ENCODE assay signal across 8 mouse cellular contexts in genomic region chr9:62817099-62817571, GRCm38 (mm10). TPM values are rescaled to one million over a fixed set of nuclear protein-coding genes. Genes with fewer than 3 reads are reported as not detected.
DNase-seq lines count a peak whose midpoint lies in the region; ATAC-seq lines count a peak whose summit lies in the region.

No protein-coding gene starts in this region.

- no peaks in the 10 kb centered on the region for H3K27me3 ChIP-seq in heart, embryonic 11.5 days (ENCODE audit: control insufficient read depth, insufficient read depth, low read length)
- H3K27me3 ChIP-seq in midbrain, embryonic 16.5 days (ENCODE audit: control insufficient read depth, insufficient read depth, low read depth, low read length), result no peaks in the 10 kb centered on the region

- DNase-seq in gastrocnemius, adult 18-20 months (ENCODE audit: low spot score), result peak; percentile 42
- DNase-seq in gastrocnemius, postnatal 14 days, result no peak
- DNase-seq in right cerebral cortex, adult 18-20 months, result peak; percentile 47
- DNase-seq in right cerebral cortex, postnatal 25 days, result no peak
- peak; percentile 35 for DNase-seq in right cerebral cortex, postnatal 4 days
- no peak for DNase-seq in liver

- no peak overlapping the region for H3K4me3 ChIP-seq in heart, embryonic 11.5 days (ENCODE audit: low read depth, low read length)
- H3K4me3 ChIP-seq in midbrain, embryonic 16.5 days (ENCODE audit: low read depth, low read length), result no peak overlapping the region

- H3K9me3 ChIP-seq in heart, embryonic 11.5 days (replicated peaks; ENCODE audit: control insufficient read depth, low read length), result no peaks in the 10 kb centered on the region
- no peaks in the 10 kb centered on the region for H3K9me3 ChIP-seq in midbrain, embryonic 16.5 days (replicated peaks; ENCODE audit: control insufficient read depth, low read length, poor library complexity, severe bottlenecking)

- intact Hi-C loops in gastrocnemius, postnatal 14 days (cut with DNase I; ENCODE audit: low total_unique reads), result no loop called here

- no peak overlapping the region for H3K9ac ChIP-seq in heart, embryonic 11.5 days (ENCODE audit: low read depth, low read length)
- H3K9ac ChIP-seq in midbrain, embryonic 16.5 days (ENCODE audit: low read depth, low read length), result no peak overlapping the region

- no peak overlapping the region for H3K27ac ChIP-seq in heart, embryonic 11.5 days (ENCODE audit: low read depth, low read length)
- H3K27ac ChIP-seq in midbrain, embryonic 16.5 days (ENCODE audit: low read length), result no peak overlapping the region

- no peaks in the 10 kb centered on the region for H3K36me3 ChIP-seq in heart, embryonic 11.5 days (ENCODE audit: control insufficient read depth, insufficient read depth, low read length)
- no peaks in the 10 kb centered on the region for H3K36me3 ChIP-seq in midbrain, embryonic 16.5 days (ENCODE audit: control insufficient read depth, insufficient read depth, low read length)

- no peak; the same call in 1 of the 2 replicates for ATAC-seq in heart, embryonic 11.5 days (replicated peaks; ENCODE audit: insufficient number of reproducible peaks, low FRiP score, low TSS enrichment)
- ATAC-seq in midbrain, embryonic 16.5 days, result no peak

- H3K4me1 ChIP-seq in heart, embryonic 11.5 days (ENCODE audit: control insufficient read depth, insufficient read depth, low read length), result peaks cover 4% of the 10 kb centered on the region; the same call in 1 of the 2 replicates
- H3K4me1 ChIP-seq in midbrain, embryonic 16.5 days (ENCODE audit: control insufficient read depth, insufficient read depth, low read length), result peaks cover 5% of the 10 kb centered on the region

- WGBS in heart, embryonic 11.5 days (ENCODE audit: insufficient replicate concordance), result 53% methylated on average over 12 of the region's 12 CpGs
- WGBS in midbrain, embryonic 16.5 days, result 56% methylated on average over 12 of the region's 12 CpGs

- 0 out of 2 replicates have a peak overlapping the region, but pooled peaks have one; percentile 9 for H3K4me2 ChIP-seq in heart, embryonic 11.5 days
- no peak overlapping the region for H3K4me2 ChIP-seq in midbrain, embryonic 16.5 days (ENCODE audit: low read length)

RNA-seq across cellular contexts. Expression of gene Fem1b, which starts 5.4 kb away (rescaled TPM):
- total RNA-seq in gastrocnemius, adult 18-20 months (2021), result 10 to 100 TPM; 11.4 to 12.5 TPM
- total RNA-seq in gastrocnemius, postnatal 14 days (2021), result 10 to 100 TPM; 15.9 to 19.0 TPM
- 22.1 and 25.0 TPM in 2 replicates for polyA plus RNA-seq in heart, embryonic 11.5 days (2014; fragmentation: Nextera tagmentation; extraction: Ambion mirVana)
- 64.5 and 69.3 TPM in 2 replicates for polyA plus RNA-seq in midbrain, embryonic 16.5 days (2015; fragmentation: Nextera tagmentation; extraction: Ambion mirVana)

RNA-seq across cellular contexts. Expression of gene Cln6, which starts 21.4 kb away (rescaled TPM):
- 10 to 100 TPM; 18.9 to 20.1 TPM for total RNA-seq in gastrocnemius, adult 18-20 months (2021)
- 10 to 100 TPM; 10.3 to 10.6 TPM for total RNA-seq in gastrocnemius, postnatal 14 days (2021)
- polyA plus RNA-seq in heart, embryonic 11.5 days (2014; fragmentation: Nextera tagmentation; extraction: Ambion mirVana), result 17.9 and 21.0 TPM in 2 replicates
- 4.1 and 5.1 TPM in 2 replicates for polyA plus RNA-seq in midbrain, embryonic 16.5 days (2015; fragmentation: Nextera tagmentation; extraction: Ambion mirVana)

RNA-seq across cellular contexts. Expression of gene Calml4, which starts 40.7 kb away (rescaled TPM):
- total RNA-seq in gastrocnemius, adult 18-20 months (2021), result 1 to 10 TPM; 1.2 to 1.3 TPM
- total RNA-seq in gastrocnemius, postnatal 14 days (2021), result 1 to 10 TPM; 1.8 to 3.4 TPM
- 0.24 and 0.79 TPM in 2 replicates for polyA plus RNA-seq in heart, embryonic 11.5 days (2014; fragmentation: Nextera tagmentation; extraction: Ambion mirVana)
- polyA plus RNA-seq in midbrain, embryonic 16.5 days (2015; fragmentation: Nextera tagmentation; extraction: Ambion mirVana), result 10.7 and 11.2 TPM in 2 replicates

Comparison
In these comparisons a context has a peak if more than half of its experiments do, and no peak if none do; other contexts are left out.
1. DNase-seq: peak in gastrocnemius, adult 18-20 months (single experiment), right cerebral cortex, adult 18-20 months (single experiment) and right cerebral cortex, postnatal 4 days (single experiment); none in gastrocnemius, postnatal 14 days (single experiment), right cerebral cortex, postnatal 25 days (single experiment) and liver (single experiment).